ENCODE assay signal across 10 mouse cellular contexts in genomic region chr1:151461265-151461664, GRCm38 (mm10). TPM values are rescaled to one million over a fixed set of nuclear protein-coding genes. Genes with fewer than 3 reads are reported as not detected.
A peak's percentile ranks its signal among the peaks of the same experiment; 100 is the strongest.
DNase-seq lines count a peak whose midpoint lies in the region; ATAC-seq and TF ChIP-seq lines count a peak whose summit lies in the region.
"Had no signal": no experiment of that assay in that cellular context is flagged by ENCODE, and none has a peak within 500 bp of the region (broad histone marks: within the 10 kb centered on the region; RNA-seq: fewer than 3 reads in every experiment).

No protein-coding gene starts in this region.

- H3K27me3 ChIP-seq in stomach, postnatal 0 days (ENCODE audit: control insufficient read depth, insufficient read depth, low read length), result no peaks in the 10 kb centered on the region
- H3K27me3 ChIP-seq: limb, embryonic 13.5 days had no signal

- no peak overlapping the region for H3K4me2 ChIP-seq in stomach, postnatal 0 days (replicated peaks; ENCODE audit: low read depth)
- H3K4me2 ChIP-seq: limb, embryonic 13.5 days had no signal

- ATAC-seq in stomach, postnatal 0 days (ENCODE audit: low FRiP score, low TSS enrichment), result no peak

- TF ChIP-seq CTCF in left cerebral cortex, adult 2 months (IDR thresholded peaks at IDR 0.05), result peak; percentile 1
- peak; percentile 48 for TF ChIP-seq CTCF in stomach, postnatal 0 days (IDR thresholded peaks at IDR 0.05; ENCODE audit: low read depth)

- H3K4me1 ChIP-seq in stomach, postnatal 0 days (replicated peaks; ENCODE audit: control insufficient read depth, insufficient read depth), result no peaks in the 10 kb centered on the region
- H3K4me1 ChIP-seq: limb, embryonic 13.5 days had no signal

- DNase-seq in cerebellum, postnatal 10 days, result peak; percentile 41 to 47
- no peak for DNase-seq in cerebellum, adult 9-10 months
- no peak for DNase-seq in left cerebral cortex, adult 2 months (ENCODE audit: extremely low spot score in 1 of 2, low spot score in 2 of 2)
- no peak for DNase-seq in left cerebral cortex, adult 9 months (ENCODE audit: low spot score in 2 of 2)
- DNase-seq in thymus, postnatal 4 days, result peak; percentile 45
- DNase-seq in thymus, adult 18-20 months, result no peak
- DNase-seq in stomach, postnatal 0 days (ENCODE audit: low spot score), result no peak
- DNase-seq in spleen, postnatal 4 days (ENCODE audit: low spot score in 2 of 2), result no peak
- DNase-seq: heart, postnatal 36 days had no signal

- H3K9ac ChIP-seq in stomach, postnatal 0 days (ENCODE audit: low read length), result no peak overlapping the region
- H3K9ac ChIP-seq: limb, embryonic 13.5 days had no signal

- H3K27ac ChIP-seq in left cerebral cortex, adult 2 months, result no peak overlapping the region
- no peak overlapping the region for H3K27ac ChIP-seq in stomach, postnatal 0 days (replicated peaks)
- H3K27ac ChIP-seq: limb, embryonic 13.5 days had no signal

- peaks cover 2% of the 10 kb centered on the region; the same call in 1 of the 2 replicates for H3K36me3 ChIP-seq in stomach, postnatal 0 days (ENCODE audit: control insufficient read depth, insufficient read depth, low read length)

- H3K4me3 ChIP-seq in left cerebral cortex, adult 2 months, result no peak overlapping the region
- H3K4me3 ChIP-seq in stomach, postnatal 0 days (ENCODE audit: low read depth, low read length), result no peak overlapping the region
- H3K4me3 ChIP-seq: limb, embryonic 13.5 days had no signal

- WGBS in stomach, postnatal 0 days, result 84% methylated on average over 9 of the region's 9 CpGs

- no peaks in the 10 kb centered on the region for H3K9me3 ChIP-seq in stomach, postnatal 0 days (ENCODE audit: control insufficient read depth, low read length)
- H3K9me3 ChIP-seq: limb, embryonic 13.5 days had no signal

- no peak for TF ChIP-seq EP300 in stomach, postnatal 0 days (optimal IDR thresholded peaks at IDR 0.05)

- intact Hi-C loops in left cerebral cortex, adult 2 months (cut with DNase I), result no loop called here

RNA-seq across cellular contexts. Expression of gene Trmt1l, which starts 32.9 kb away (rescaled TPM):
- 10 to 100 TPM; 26.7 to 28.7 TPM for total RNA-seq in left cerebral cortex, adult 2 months (2021)
- 15.2 and 15.9 TPM in 2 replicates for polyA plus RNA-seq in stomach, postnatal 0 days (2015; fragmentation: Nextera tagmentation; extraction: Ambion mirVana)

RNA-seq across cellular contexts. Expression of gene Swt1, which starts 33.0 kb away (rescaled TPM):
- 10 to 100 TPM; 13.4 to 16.2 TPM for total RNA-seq in left cerebral cortex, adult 2 months (2021)
- polyA plus RNA-seq in stomach, postnatal 0 days (2015; fragmentation: Nextera tagmentation; extraction: Ambion mirVana), result 25.1 and 25.6 TPM in 2 replicates

RNA-seq across cellular contexts. Expression of gene Rnf2, which starts 39.5 kb away (rescaled TPM):
- 10 to 100 TPM; 28.3 to 31.2 TPM for total RNA-seq in left cerebral cortex, adult 2 months (2021)
- 29.8 and 32.6 TPM in 2 replicates for polyA plus RNA-seq in stomach, postnatal 0 days (2015; fragmentation: Nextera tagmentation; extraction: Ambion mirVana)

Comparison
In these comparisons a context has a peak if more than half of its experiments do, and no peak if none do; other contexts are left out.
1. DNase-seq: peak in cerebellum, postnatal 10 days (2 of 2) and thymus, postnatal 4 days (single experiment); none in cerebellum, adult 9-10 months (single experiment), left cerebral cortex, adult 2 months (0 of 2), left cerebral cortex, adult 9 months (0 of 2), thymus, adult 18-20 months (0 of 2), stomach, postnatal 0 days (single experiment) and spleen, postnatal 4 days (0 of 2).